In the genomic region with DNA sequence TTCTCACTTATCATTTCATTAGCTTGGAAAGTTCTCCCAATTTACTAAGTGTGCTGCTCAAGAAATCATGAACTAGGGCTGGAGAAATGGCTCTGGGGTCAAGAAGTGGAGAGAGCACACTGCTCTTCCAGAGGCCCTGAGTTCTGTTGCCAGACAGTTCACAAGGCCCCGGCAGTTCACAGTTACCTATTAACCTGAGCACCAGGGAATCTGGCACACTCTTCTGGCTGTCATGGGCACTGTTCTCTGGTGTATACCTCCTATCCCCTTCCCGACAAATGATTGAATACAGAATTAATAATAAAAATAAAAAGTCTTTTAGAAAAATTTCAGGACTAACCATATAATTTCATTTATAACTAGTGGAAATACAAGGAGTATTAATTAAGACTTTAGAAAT, we compare ENCODE assay signal across 27 mouse cellular contexts.
A peak's percentile ranks its signal among the peaks of the same experiment; 100 is the strongest.
DNase-seq lines count a peak whose midpoint lies in the region; TF ChIP-seq lines count a peak whose summit lies in the region.
"Had no signal": no experiment of that assay in that cellular context is flagged by ENCODE, and none has a peak within 500 bp of the region (broad histone marks: within the 10 kb centered on the region; RNA-seq: fewer than 3 reads in every experiment).

No protein-coding gene starts in this region.

- no peak overlapping the region for H3K27ac ChIP-seq in liver, adult 2 months (replicated peaks; ENCODE audit: insufficient read depth, low read depth, low read length)
- H3K27ac ChIP-seq: embryonic facial prominence, embryonic 10.5 days; embryonic facial prominence, embryonic 15.5 days; forebrain, embryonic 12.5 days; heart, adult 2 months; hindbrain, embryonic 10.5 days; layer of hippocampus, adult 2 months; left cerebral cortex, adult 2 months; limb, embryonic 12.5 days; liver, embryonic 12.5 days; macrophage; stomach, embryonic 15.5 days had no signal

- no peak for TF ChIP-seq POLR2A in liver, adult 2 months (IDR thresholded peaks at IDR 0.05; ENCODE audit: extremely low read depth, insufficient read depth, low read length)

- no peak overlapping the region for H3K9ac ChIP-seq in liver, adult 2 months (ENCODE audit: low read depth, low read length)
- H3K9ac ChIP-seq: embryonic facial prominence, embryonic 15.5 days; forebrain, embryonic 12.5 days; forebrain, postnatal 0 days; limb, embryonic 12.5 days; liver, embryonic 12.5 days; liver, postnatal 0 days; stomach, embryonic 15.5 days had no signal

- peak; percentile 11 for DNase-seq in liver, adult 2 months (ENCODE audit: extremely low read depth, low read depth, low spot score)
- no peak for DNase-seq in liver
- peak; percentile 69 for DNase-seq in kidney, adult 8-10 months
- DNase-seq in kidney, postnatal 10 days: peak; percentile 41
- no peak for DNase-seq in right cerebral cortex, postnatal 10 days (ENCODE audit: low spot score in 2 of 2)
- DNase-seq in heart, adult 9 months (ENCODE audit: low spot score in 2 of 2): no peak
- no peak for DNase-seq in B cell, adult 2 months
- DNase-seq: adrenal gland, postnatal 36 days; cerebellum, adult 2 months; cerebellum, postnatal 25 days; forebrain, postnatal 0 days; gastrocnemius, postnatal 36 days; heart, adult 2 months; heart, postnatal 14 days; liver, postnatal 0 days; midbrain, embryonic 14.5 days; right cerebral cortex, postnatal 14 days had no signal

- no peaks in the 10 kb centered on the region for H3K79me2 ChIP-seq in liver, adult 2 months (ENCODE audit: control insufficient read depth, insufficient read depth, low read length)

- H3K36me3 ChIP-seq in liver, adult 2 months (ENCODE audit: control insufficient read depth, insufficient read depth, low read length): no peaks in the 10 kb centered on the region
- H3K36me3 ChIP-seq: embryonic facial prominence, embryonic 10.5 days; embryonic facial prominence, embryonic 15.5 days; forebrain, embryonic 12.5 days; hindbrain, embryonic 10.5 days; limb, embryonic 12.5 days; liver, embryonic 12.5 days; stomach, embryonic 15.5 days had no signal

- no peak for TF ChIP-seq CTCF in liver, adult 2 months (IDR thresholded peaks at IDR 0.05; ENCODE audit: low read depth, low read length)

- WGBS in liver, adult 2 months: 38% methylated on average over 2 of the region's 2 CpGs

- no peaks in the 10 kb centered on the region for H3K4me1 ChIP-seq in liver, adult 2 months (ENCODE audit: control insufficient read depth, insufficient read depth, low read length)
- H3K4me1 ChIP-seq: embryonic facial prominence, embryonic 15.5 days; forebrain, embryonic 12.5 days; limb, embryonic 12.5 days; liver, embryonic 12.5 days; stomach, embryonic 15.5 days had no signal

- H3K4me3 ChIP-seq in liver, adult 2 months (ENCODE audit: insufficient read depth, low read depth, low read length): no peak overlapping the region
- H3K4me3 ChIP-seq: embryonic facial prominence, embryonic 10.5 days; embryonic facial prominence, embryonic 15.5 days; forebrain, embryonic 12.5 days; heart, adult 2 months; hindbrain, embryonic 10.5 days; layer of hippocampus, adult 2 months; left cerebral cortex, adult 2 months; limb, embryonic 12.5 days; liver, embryonic 12.5 days; stomach, embryonic 15.5 days had no signal

- H3K27me3 ChIP-seq in liver, adult 2 months (ENCODE audit: control insufficient read depth, insufficient read depth, low read length): no peaks in the 10 kb centered on the region
- H3K27me3 ChIP-seq: embryonic facial prominence, embryonic 15.5 days; forebrain, embryonic 12.5 days; limb, embryonic 12.5 days; liver, embryonic 12.5 days; stomach, embryonic 15.5 days had no signal

Comparison
In these comparisons a context has a peak if more than half of its experiments do, and no peak if none do; other contexts are left out.
1. DNase-seq: peak in liver, adult 2 months (single experiment), kidney, adult 8-10 months (2 of 2) and kidney, postnatal 10 days (single experiment); none in liver (single experiment), right cerebral cortex, postnatal 10 days (0 of 2), heart, adult 9 months (0 of 2) and B cell, adult 2 months (0 of 2).